Mouse (Mus musculus): ENCODE results near the gene Dot1l. TPM values are rescaled to one million over a fixed set of nuclear protein-coding genes. Genes with fewer than 3 reads are reported as not detected.

The Dot1l gene
- polyA plus RNA-seq, 1 experiment from 2014 or later = 23.8 TPM

GRCm38 (mm10) chr10:80766161-80766815 lies 11.3 kb downstream of the Dot1l start:
- no peak for ATAC-seq (ENCODE audit: low FRiP score)
- H3K36me3 ChIP-seq (replicated peaks; ENCODE audit: control insufficient read depth, insufficient read depth) = peaks cover 57% of the 10 kb centered on the region

GRCm38 (mm10) chr10:80768365-80768764 lies 13.4 kb downstream of the Dot1l start:
- Histone ChIP-seq H3K9ac (no peak overlapping the region), H3K4me1 (replicated peaks; ENCODE audit: control insufficient read depth, insufficient read depth, low read length) (no peaks in the 10 kb centered on the region), H3K4me3 (replicated peaks; ENCODE audit: low read length) (no peak overlapping the region), H3K4me2 (replicated peaks) (no peak overlapping the region), H3K27me3 (ENCODE audit: control insufficient read depth, insufficient read depth, low read length) (no peaks in the 10 kb centered on the region), H3K27ac (no peak overlapping the region), H3K36me3 (replicated peaks; ENCODE audit: control insufficient read depth, insufficient read depth) (peaks cover 77% of the 10 kb centered on the region), H3K9me3 (ENCODE audit: control insufficient read depth, low read length) (no peaks in the 10 kb centered on the region)
- DNase-seq (ENCODE audit: low spot score) (no peak), ATAC-seq (ENCODE audit: low FRiP score) (no peak)
- 93% methylated on average over 6 of the region's 6 CpGs for WGBS

More at GRCm38 (mm10) chr10:80766161-80766815, 11.3 kb downstream of the Dot1l start:
- Histone ChIP-seq H3K4me3 (replicated peaks; ENCODE audit: low read length) (no peak overlapping the region), H3K27me3 (ENCODE audit: control insufficient read depth, insufficient read depth, low read length) (no peaks in the 10 kb centered on the region), H3K4me2 (replicated peaks) (no peak overlapping the region), H3K9me3 (ENCODE audit: control insufficient read depth, low read length) (no peaks in the 10 kb centered on the region), H3K9ac (no peak overlapping the region), H3K27ac (no peak overlapping the region), H3K4me1 (replicated peaks; ENCODE audit: control insufficient read depth, insufficient read depth, low read length) (0 out of 2 replicates have a peak, but pooled peaks cover 4% of the 10 kb centered on the region)
- DNase-seq (ENCODE audit: low spot score) = no peak
- 85% methylated on average over 10 of the region's 10 CpGs for WGBS

GRCm38 (mm10) chr10:80773816-80774215 lies 18.8 kb downstream of the Dot1l start:
- H3K4me3 ChIP-seq (replicated peaks; ENCODE audit: low read length) = no peak overlapping the region
- WGBS = 86% methylated on average over 5 of the region's 5 CpGs
- no peak overlapping the region for H3K27ac ChIP-seq
- no peak overlapping the region for H3K9ac ChIP-seq
- no peak overlapping the region for H3K4me2 ChIP-seq (replicated peaks)
- H3K27me3 ChIP-seq (ENCODE audit: control insufficient read depth, insufficient read depth, low read length) = no peaks in the 10 kb centered on the region
- H3K9me3 ChIP-seq (ENCODE audit: control insufficient read depth, low read length) = no peaks in the 10 kb centered on the region
- no peak for DNase-seq (ENCODE audit: low spot score)
- H3K36me3 ChIP-seq (replicated peaks; ENCODE audit: control insufficient read depth, insufficient read depth) = peaks cover 96% of the 10 kb centered on the region
- ATAC-seq (ENCODE audit: low FRiP score) = no peak
- no peaks in the 10 kb centered on the region for H3K4me1 ChIP-seq (replicated peaks; ENCODE audit: control insufficient read depth, insufficient read depth, low read length)

GRCm38 (mm10) chr10:80774549-80774948 lies 19.5 kb downstream of the Dot1l start:
- H3K4me1 ChIP-seq (replicated peaks; ENCODE audit: control insufficient read depth, insufficient read depth, low read length) = no peaks in the 10 kb centered on the region
- H3K9me3 ChIP-seq (ENCODE audit: control insufficient read depth, low read length) = no peaks in the 10 kb centered on the region
- ATAC-seq (ENCODE audit: low FRiP score) = peak; percentile 31; the same call in 1 of the 2 replicates
- WGBS = 73% methylated on average over 2 of the region's 2 CpGs
- peaks cover 96% of the 10 kb centered on the region for H3K36me3 ChIP-seq (replicated peaks; ENCODE audit: control insufficient read depth, insufficient read depth)
- no peak overlapping the region for H3K9ac ChIP-seq
- H3K27me3 ChIP-seq (ENCODE audit: control insufficient read depth, insufficient read depth, low read length) = no peaks in the 10 kb centered on the region
- H3K4me2 ChIP-seq (replicated peaks) = no peak overlapping the region
- no peak overlapping the region for H3K27ac ChIP-seq
- peak; percentile 77 for DNase-seq (ENCODE audit: low spot score)
- H3K4me3 ChIP-seq (replicated peaks; ENCODE audit: low read length) = no peak overlapping the region

GRCm38 (mm10) chr10:80774981-80775380 lies 20.0 kb downstream of the Dot1l start:
- Histone ChIP-seq H3K9me3 (ENCODE audit: control insufficient read depth, low read length) (no peaks in the 10 kb centered on the region), H3K9ac (no peak overlapping the region), H3K4me3 (replicated peaks; ENCODE audit: low read length) (no peak overlapping the region), H3K4me1 (replicated peaks; ENCODE audit: control insufficient read depth, insufficient read depth, low read length) (no peaks in the 10 kb centered on the region), H3K36me3 (replicated peaks; ENCODE audit: control insufficient read depth, insufficient read depth) (peaks cover 96% of the 10 kb centered on the region), H3K4me2 (replicated peaks) (no peak overlapping the region), H3K27ac (no peak overlapping the region), H3K27me3 (ENCODE audit: control insufficient read depth, insufficient read depth, low read length) (no peaks in the 10 kb centered on the region)
- DNase-seq (ENCODE audit: low spot score) = no peak
- peak; percentile 43; the same call in 1 of the 2 replicates for ATAC-seq (ENCODE audit: low FRiP score)
- 91% methylated on average over 4 of the region's 4 CpGs for WGBS

- no peaks in the 10 kb centered on the region for H3K9me3 ChIP-seq (ENCODE audit: control insufficient read depth, low read length)
- no peak overlapping the region for H3K27ac ChIP-seq
- no peak overlapping the region for H3K4me2 ChIP-seq (replicated peaks)
- H3K4me3 ChIP-seq (replicated peaks; ENCODE audit: low read length) = no peak overlapping the region
- H3K9ac ChIP-seq = no peak overlapping the region
- WGBS = 94% methylated on average over 4 of the region's 4 CpGs
- H3K36me3 ChIP-seq (replicated peaks; ENCODE audit: control insufficient read depth, insufficient read depth) = peaks cover 96% of the 10 kb centered on the region
- no peaks in the 10 kb centered on the region for H3K27me3 ChIP-seq (ENCODE audit: control insufficient read depth, insufficient read depth, low read length)
- DNase-seq (ENCODE audit: low spot score) = no peak
- no peaks in the 10 kb centered on the region for H3K4me1 ChIP-seq (replicated peaks; ENCODE audit: control insufficient read depth, insufficient read depth, low read length)
- ATAC-seq (ENCODE audit: low FRiP score) = no peak
These were observed 20.7 kb downstream of the Dot1l start for GRCm38 (mm10) chr10:80775731-80776130.

- Histone ChIP-seq H3K27me3 (ENCODE audit: control insufficient read depth, insufficient read depth, low read length) (no peaks in the 10 kb centered on the region), H3K4me2 (replicated peaks) (no peak overlapping the region), H3K36me3 (replicated peaks; ENCODE audit: control insufficient read depth, insufficient read depth) (peaks cover 96% of the 10 kb centered on the region), H3K9me3 (ENCODE audit: control insufficient read depth, low read length) (no peaks in the 10 kb centered on the region), H3K9ac (no peak overlapping the region), H3K27ac (no peak overlapping the region), H3K4me1 (replicated peaks; ENCODE audit: control insufficient read depth, insufficient read depth, low read length) (no peaks in the 10 kb centered on the region), H3K4me3 (replicated peaks; ENCODE audit: low read length) (no peak overlapping the region)
- WGBS = 90% methylated on average over 6 of the region's 6 CpGs
- DNase-seq (ENCODE audit: low spot score) (no peak), ATAC-seq (ENCODE audit: low FRiP score) (no peak)
These were observed 21.4 kb downstream of the Dot1l start for GRCm38 (mm10) chr10:80776358-80776869.

GRCm38 (mm10) chr10:80777123-80777522 lies 22.1 kb downstream of the Dot1l start:
- no peaks in the 10 kb centered on the region for H3K9me3 ChIP-seq (ENCODE audit: control insufficient read depth, low read length)
- no peak overlapping the region for H3K4me3 ChIP-seq (replicated peaks; ENCODE audit: low read length)
- H3K27ac ChIP-seq = no peak overlapping the region
- 98% methylated on average over 5 of the region's 5 CpGs for WGBS
- no peaks in the 10 kb centered on the region for H3K4me1 ChIP-seq (replicated peaks; ENCODE audit: control insufficient read depth, insufficient read depth, low read length)
- H3K27me3 ChIP-seq (ENCODE audit: control insufficient read depth, insufficient read depth, low read length) = no peaks in the 10 kb centered on the region
- DNase-seq (ENCODE audit: low spot score) = no peak
- no peak for ATAC-seq (ENCODE audit: low FRiP score)
- no peak overlapping the region for H3K4me2 ChIP-seq (replicated peaks)
- peaks cover 96% of the 10 kb centered on the region for H3K36me3 ChIP-seq (replicated peaks; ENCODE audit: control insufficient read depth, insufficient read depth)
- H3K9ac ChIP-seq = no peak overlapping the region

GRCm38 (mm10) chr10:80779565-80779964 lies 24.6 kb downstream of the Dot1l start:
- Histone ChIP-seq H3K27ac (no peak overlapping the region), H3K9ac (no peak overlapping the region), H3K4me2 (replicated peaks) (no peak overlapping the region), H3K9me3 (ENCODE audit: control insufficient read depth, low read length) (no peaks in the 10 kb centered on the region), H3K4me1 (replicated peaks; ENCODE audit: control insufficient read depth, insufficient read depth, low read length) (no peaks in the 10 kb centered on the region), H3K27me3 (ENCODE audit: control insufficient read depth, insufficient read depth, low read length) (no peaks in the 10 kb centered on the region), H3K36me3 (replicated peaks; ENCODE audit: control insufficient read depth, insufficient read depth) (peaks cover 98% of the 10 kb centered on the region), H3K4me3 (replicated peaks; ENCODE audit: low read length) (no peak overlapping the region)
- DNase-seq (ENCODE audit: low spot score) (no peak), ATAC-seq (ENCODE audit: low FRiP score) (no peak)
